Mouse (Mus musculus): Measurements from ENCODE around the gene Rpl26. TPM values are rescaled to one million over a fixed set of nuclear protein-coding genes. Genes with fewer than 3 reads are reported as not detected.

Gene Rpl26
- polyA plus RNA-seq, 1 experiment from 2014 or later, result 1,181 TPM

- peaks cover 7% of the 10 kb centered on the region for H3K27me3 ChIP-seq
- H3K36me3 ChIP-seq, result peaks cover 47% of the 10 kb centered on the region
- H3K27ac ChIP-seq, result peak overlapping the region; percentile 94; the same call in 1 of the 2 replicates
- peak overlapping the region; percentile 97 for H3K4me3 ChIP-seq
- 84% methylated on average over 5 of the region's 5 CpGs for WGBS
- no peaks in the 10 kb centered on the region for H3K9me3 ChIP-seq
- peaks cover 11% of the 10 kb centered on the region for H3K4me1 ChIP-seq
- peak overlapping the region; percentile 100 for H3K9ac ChIP-seq
- peak overlapping the region; percentile 74 for H3K4me2 ChIP-seq
- ATAC-seq (ENCODE audit: insufficient number of reproducible peaks, insufficient read depth, low FRiP score, low TSS enrichment, low read depth), result no peak
Observed at GRCm38 (mm10) chr11:68902823-68903222, 1.4 kb downstream of the Rpl26 start.

- Histone ChIP-seq H3K36me3 (peaks cover 47% of the 10 kb centered on the region), H3K9me3 (no peaks in the 10 kb centered on the region), H3K4me1 (peaks cover 11% of the 10 kb centered on the region), H3K27ac (no peak overlapping the region), H3K27me3 (peaks cover 7% of the 10 kb centered on the region), H3K4me3 (no peak overlapping the region), H3K9ac (no peak overlapping the region), H3K4me2 (no peak overlapping the region)
- no peak for ATAC-seq (ENCODE audit: insufficient number of reproducible peaks, insufficient read depth, low FRiP score, low TSS enrichment, low read depth)
- 88% methylated on average over 2 of the region's 2 CpGs for WGBS
Observed at GRCm38 (mm10) chr11:68903775-68904174, 2.4 kb downstream of the Rpl26 start.

GRCm38 (mm10) chr11:68904375-68905137, 3.2 kb downstream of the Rpl26 start:
- Histone ChIP-seq H3K27ac (0 out of 2 replicates have a peak overlapping the region, but pooled peaks have one; percentile 16), H3K27me3 (peaks cover 4% of the 10 kb centered on the region; the same call in 1 of the 2 replicates), H3K9me3 (no peaks in the 10 kb centered on the region), H3K36me3 (peaks cover 47% of the 10 kb centered on the region), H3K4me1 (peaks cover 11% of the 10 kb centered on the region), H3K4me2 (no peak overlapping the region), H3K9ac (no peak overlapping the region), H3K4me3 (no peak overlapping the region)
- 87% methylated on average over 8 of the region's 8 CpGs for WGBS
- ATAC-seq (ENCODE audit: insufficient number of reproducible peaks, insufficient read depth, low FRiP score, low TSS enrichment, low read depth), result no peak

GRCm38 (mm10) chr11:68905138-68905531, 3.8 kb downstream of the Rpl26 start:
- Histone ChIP-seq H3K4me3 (no peak overlapping the region), H3K4me1 (peaks cover 11% of the 10 kb centered on the region), H3K4me2 (no peak overlapping the region), H3K27ac (0 out of 2 replicates have a peak overlapping the region, but pooled peaks have one; percentile 16), H3K9me3 (no peaks in the 10 kb centered on the region), H3K9ac (no peak overlapping the region), H3K36me3 (peaks cover 47% of the 10 kb centered on the region), H3K27me3 (peaks cover under 1% of the 10 kb centered on the region; the same call in 1 of the 2 replicates)
- no peak for ATAC-seq (ENCODE audit: insufficient number of reproducible peaks, insufficient read depth, low FRiP score, low TSS enrichment, low read depth)
- 76% methylated on average over 3 of the region's 3 CpGs for WGBS

- ATAC-seq (ENCODE audit: insufficient number of reproducible peaks, insufficient read depth, low FRiP score, low TSS enrichment, low read depth), result no peak
- Histone ChIP-seq H3K27ac (no peak overlapping the region), H3K4me1 (peaks cover 9% of the 10 kb centered on the region), H3K36me3 (peaks cover 47% of the 10 kb centered on the region), H3K9me3 (no peaks in the 10 kb centered on the region), H3K27me3 (no peaks in the 10 kb centered on the region), H3K4me3 (no peak overlapping the region), H3K4me2 (no peak overlapping the region), H3K9ac (no peak overlapping the region)
- WGBS, result 90% methylated on average over 9 of the region's 9 CpGs
Observed at GRCm38 (mm10) chr11:68905665-68906460, 4.5 kb downstream of the Rpl26 start.

- no peak overlapping the region for H3K4me2 ChIP-seq
- H3K4me1 ChIP-seq, result peaks cover 6% of the 10 kb centered on the region
- WGBS, result 67% methylated on average over 4 of the region's 4 CpGs
- no peak overlapping the region for H3K4me3 ChIP-seq
- no peak overlapping the region for H3K9ac ChIP-seq
- no peak overlapping the region for H3K27ac ChIP-seq
- H3K27me3 ChIP-seq, result no peaks in the 10 kb centered on the region
- no peak for ATAC-seq (ENCODE audit: insufficient number of reproducible peaks, insufficient read depth, low FRiP score, low TSS enrichment, low read depth)
- H3K36me3 ChIP-seq, result peaks cover 47% of the 10 kb centered on the region
- H3K9me3 ChIP-seq, result no peaks in the 10 kb centered on the region
Observed at GRCm38 (mm10) chr11:68906461-68906790, 5.0 kb downstream of the Rpl26 start.

- ATAC-seq (ENCODE audit: insufficient number of reproducible peaks, insufficient read depth, low FRiP score, low TSS enrichment, low read depth), result no peak
- H3K9ac ChIP-seq, result no peak overlapping the region
- H3K9me3 ChIP-seq, result no peaks in the 10 kb centered on the region
- 86% methylated on average over 3 of the region's 3 CpGs for WGBS
- H3K27me3 ChIP-seq, result no peaks in the 10 kb centered on the region
- peaks cover 14% of the 10 kb centered on the region for H3K4me1 ChIP-seq
- no peak overlapping the region for H3K4me2 ChIP-seq
- no peak overlapping the region for H3K27ac ChIP-seq
- peaks cover 47% of the 10 kb centered on the region for H3K36me3 ChIP-seq
- no peak overlapping the region for H3K4me3 ChIP-seq
Observed at GRCm38 (mm10) chr11:68907251-68907650, 5.9 kb downstream of the Rpl26 start.

GRCm38 (mm10) chr11:68908846-68909503, 7.6 kb downstream of the Rpl26 start:
- no peaks in the 10 kb centered on the region for H3K27me3 ChIP-seq
- no peak for ATAC-seq (ENCODE audit: insufficient number of reproducible peaks, insufficient read depth, low FRiP score, low TSS enrichment, low read depth)
- H3K9me3 ChIP-seq, result no peaks in the 10 kb centered on the region
- H3K4me3 ChIP-seq, result no peak overlapping the region
- peaks cover 34% of the 10 kb centered on the region for H3K36me3 ChIP-seq
- H3K9ac ChIP-seq, result no peak overlapping the region
- peaks cover 13% of the 10 kb centered on the region; the same call in 1 of the 2 replicates for H3K4me1 ChIP-seq
- no peak overlapping the region for H3K4me2 ChIP-seq
- WGBS, result 48% methylated on average over 7 of the region's 7 CpGs
- H3K27ac ChIP-seq, result no peak overlapping the region

- 51% methylated on average over 14 of the region's 14 CpGs for WGBS
- no peak for ATAC-seq (ENCODE audit: insufficient number of reproducible peaks, insufficient read depth, low FRiP score, low TSS enrichment, low read depth)
- peak overlapping the region; percentile 68 for H3K27ac ChIP-seq
- H3K27me3 ChIP-seq, result no peaks in the 10 kb centered on the region
- H3K9me3 ChIP-seq, result no peaks in the 10 kb centered on the region
- H3K4me3 ChIP-seq, result no peak overlapping the region
- 0 out of 2 replicates have a peak overlapping the region, but pooled peaks have one; percentile 12 for H3K9ac ChIP-seq
- peaks cover 7% of the 10 kb centered on the region; the same call in 1 of the 2 replicates for H3K36me3 ChIP-seq
- H3K4me2 ChIP-seq, result 0 out of 2 replicates have a peak overlapping the region, but pooled peaks have one; percentile 2
- peaks cover 13% of the 10 kb centered on the region; the same call in 1 of the 2 replicates for H3K4me1 ChIP-seq
Observed at GRCm38 (mm10) chr11:68911531-68912177, 10.3 kb downstream of the Rpl26 start.

GRCm38 (mm10) chr11:68914566-68914965, 13.2 kb downstream of the Rpl26 start:
- no peak overlapping the region for H3K4me2 ChIP-seq
- no peak overlapping the region for H3K9ac ChIP-seq
- 89% methylated on average over 4 of the region's 4 CpGs for WGBS
- H3K27ac ChIP-seq, result no peak overlapping the region
- no peak for ATAC-seq (ENCODE audit: insufficient number of reproducible peaks, insufficient read depth, low FRiP score, low TSS enrichment, low read depth)
- H3K9me3 ChIP-seq, result no peaks in the 10 kb centered on the region
- no peaks in the 10 kb centered on the region for H3K36me3 ChIP-seq
- H3K4me1 ChIP-seq, result peaks cover 13% of the 10 kb centered on the region; the same call in 1 of the 2 replicates
- H3K4me3 ChIP-seq, result no peak overlapping the region
- H3K27me3 ChIP-seq, result no peaks in the 10 kb centered on the region

GRCm38 (mm10) chr11:68923191-68923590, 21.8 kb downstream of the Rpl26 start:
- H3K4me1 ChIP-seq, result peaks cover 7% of the 10 kb centered on the region
- no peaks in the 10 kb centered on the region for H3K9me3 ChIP-seq
- no peak for ATAC-seq (ENCODE audit: insufficient number of reproducible peaks, insufficient read depth, low FRiP score, low TSS enrichment, low read depth)
- H3K36me3 ChIP-seq, result no peaks in the 10 kb centered on the region
- H3K4me3 ChIP-seq, result no peak overlapping the region
- no peak overlapping the region for H3K4me2 ChIP-seq
- H3K27me3 ChIP-seq, result no peaks in the 10 kb centered on the region
- no peak overlapping the region for H3K9ac ChIP-seq
- WGBS, result 55% methylated on average over 3 of the region's 3 CpGs
- no peak overlapping the region for H3K27ac ChIP-seq

Data from embryonic facial prominence, embryonic 13.5 days (tissue).